Mouse (Mus musculus) common myeloid progenitor, adult 5-6 weeks (primary cell): Measurements from ENCODE around the gene Sf3a3. TPM values are rescaled to one million over a fixed set of nuclear protein-coding genes. Genes with fewer than 3 reads are reported as not detected.

Source experiments
- ATAC-seq: replicated peaks from 2 replicates; pipeline ENCODE4 v1.8.0; 2016; ENCODE audit warnings: low read depth, mild to moderate bottlenecking, moderate TSS enrichment, inconsistent platforms; ENCODE audit not compliant: poor library complexity, severe bottlenecking
- total RNA-seq: library from RNA; stranded (forward); fragments of 200-1000, 187-1606 nt; gene quantifications from 2 replicates; pipeline ENCODE4 v1.2.3, GENCODE M21; 2017

The Sf3a3 gene
- total RNA-seq, 1 experiment from 2014 or later: 162 TPM

DNA sequence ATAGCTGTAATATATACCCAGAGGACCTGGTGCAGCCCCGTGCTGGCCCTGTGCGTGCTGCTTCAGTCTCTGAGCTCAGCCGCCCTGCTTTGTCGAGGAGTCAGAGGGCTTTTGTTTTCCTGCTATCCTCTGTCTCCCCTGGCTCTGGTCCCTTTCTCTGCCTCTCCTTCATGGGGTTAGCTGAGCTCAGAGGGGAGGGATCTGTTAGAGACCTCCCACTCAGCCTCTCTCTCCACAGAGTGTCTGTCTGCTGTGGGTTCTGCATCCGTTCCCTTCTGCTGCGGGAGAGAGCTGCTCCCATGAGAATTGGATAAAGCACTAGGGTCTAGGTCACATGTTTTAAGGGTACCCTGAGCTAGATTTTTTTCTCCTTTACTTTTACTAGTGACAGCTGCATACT, 11.5 kb downstream of the Sf3a3 start:
- ATAC-seq: no peak

DNA sequence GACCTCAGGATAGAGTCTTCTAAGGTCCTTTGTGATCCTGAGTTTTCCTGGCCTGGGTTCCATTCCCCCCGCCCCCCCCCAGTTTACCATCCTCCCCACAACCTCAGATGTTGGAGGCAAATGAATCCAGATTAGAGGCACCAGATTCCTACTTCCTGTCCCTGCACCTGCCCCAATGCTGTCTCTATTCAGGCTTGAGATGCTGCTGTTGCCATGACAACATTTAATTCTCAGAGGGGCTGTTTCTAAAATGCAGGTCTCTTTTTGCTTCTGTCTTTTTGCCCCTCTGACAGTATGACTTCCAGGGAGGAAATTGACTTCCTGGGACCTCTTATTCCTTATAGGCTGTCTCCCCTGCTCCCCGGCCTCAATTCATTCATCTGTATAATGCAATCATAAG, 22.4 kb downstream of the Sf3a3 start:
- no peak for ATAC-seq

- no peak for ATAC-seq
These were observed 22.9 kb downstream of the Sf3a3 start for GRCm38 (mm10) chr4:124737486-124737885.

- 0 out of 2 replicates have a peak, but pooled peaks have one; percentile 9 for ATAC-seq
These were observed 23.4 kb downstream of the Sf3a3 start for GRCm38 (mm10) chr4:124738013-124738412.

DNA sequence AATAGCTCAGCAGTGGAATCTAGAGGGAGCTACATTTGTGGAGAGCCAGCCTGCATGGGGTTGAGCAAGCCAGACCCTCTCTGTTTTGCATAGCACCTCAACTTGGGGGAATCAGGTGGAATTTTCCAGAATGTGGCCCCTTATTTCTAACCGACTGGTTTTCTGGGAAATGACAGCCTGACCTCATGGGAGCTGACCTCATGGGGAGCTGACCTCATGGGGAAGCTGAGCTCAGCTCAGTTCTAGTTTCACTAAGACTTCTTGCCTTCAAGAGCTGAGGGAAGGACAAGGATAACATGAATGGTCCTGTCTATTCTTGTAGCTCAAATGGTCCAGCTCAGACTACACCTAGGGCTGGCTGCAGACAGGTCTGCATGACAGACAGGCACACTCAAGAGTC, 24.2 kb downstream of the Sf3a3 start:
- ATAC-seq: no peak

DNA sequence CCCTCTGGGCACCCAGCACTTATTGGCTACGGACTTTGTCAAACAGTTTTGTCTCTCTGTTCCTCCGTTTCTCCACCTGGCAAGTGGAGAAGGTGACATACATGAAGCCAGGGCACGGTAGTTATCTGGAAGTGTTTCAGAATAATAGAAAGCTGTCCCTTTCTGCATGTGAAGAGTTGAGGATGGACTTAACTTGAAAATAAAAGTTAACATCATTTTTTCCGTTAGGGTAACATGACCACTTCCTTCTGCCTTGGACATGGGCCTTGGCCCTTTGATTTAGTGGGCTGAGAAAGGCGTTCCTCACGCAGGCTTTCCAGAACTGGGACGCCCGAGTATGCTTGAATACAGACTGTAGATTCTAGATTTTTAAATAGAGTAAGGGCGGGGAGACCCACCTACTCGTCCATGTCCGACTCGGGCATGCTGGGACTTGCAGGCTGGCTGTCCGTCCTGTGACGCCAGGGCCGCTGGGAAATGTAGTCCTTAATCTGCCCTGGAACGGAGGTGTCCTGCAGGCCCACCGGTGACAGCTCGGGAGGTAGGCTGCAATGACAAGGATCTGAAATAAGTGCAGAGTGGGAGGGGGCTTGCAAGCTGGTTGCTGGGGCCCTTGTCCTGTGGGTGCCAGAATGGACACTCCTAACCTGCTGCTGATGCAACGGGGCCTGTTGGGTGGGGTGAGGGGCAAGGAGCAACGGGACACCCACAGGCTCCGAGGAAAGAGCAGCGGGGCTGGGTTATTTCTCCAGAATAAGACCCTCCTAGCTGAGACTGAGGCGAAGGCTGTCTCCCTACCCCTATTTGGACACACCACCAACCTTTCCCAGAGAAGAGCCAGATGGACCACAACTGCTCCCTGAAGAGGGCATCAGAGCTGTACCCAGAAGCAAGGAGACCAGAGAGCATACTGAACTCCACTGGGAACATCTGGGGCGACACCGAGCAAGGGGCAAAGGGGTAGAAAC, 27.1 kb downstream of the Sf3a3 start, which contains the start of gene Inpp5b:
Inpp5b (plus strand) TSS at position 475 of the 968 bp plus-strand sequence.
- peak; percentile 92 for ATAC-seq

GRCm38 (mm10) chr4:124742839-124743238, 28.3 kb downstream of the Sf3a3 start:
- ATAC-seq: no peak

- no peak for ATAC-seq
These were observed 32.0 kb downstream of the Sf3a3 start for GRCm38 (mm10) chr4:124746577-124746976.

DNA sequence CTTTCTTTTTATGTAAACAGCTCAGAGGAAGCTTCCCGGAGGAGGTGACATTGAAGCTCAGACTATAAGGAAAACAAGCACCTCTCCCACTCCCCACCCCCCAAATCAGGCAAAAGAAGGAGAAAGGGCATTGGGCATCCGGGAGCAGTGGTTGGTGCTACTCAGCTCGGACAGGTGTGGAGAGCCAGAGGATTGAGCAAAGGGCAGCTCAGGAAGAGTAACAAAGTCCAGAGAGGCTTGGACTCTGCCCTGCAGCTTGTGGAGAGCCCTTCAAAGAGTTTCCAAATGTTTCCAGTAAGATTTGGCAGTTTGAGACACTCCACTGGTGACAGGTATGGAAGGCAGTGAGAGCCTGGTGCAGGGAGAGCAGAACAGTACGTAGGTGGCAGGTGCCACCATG, 33.3 kb downstream of the Sf3a3 start:
- ATAC-seq: no peak

DNA sequence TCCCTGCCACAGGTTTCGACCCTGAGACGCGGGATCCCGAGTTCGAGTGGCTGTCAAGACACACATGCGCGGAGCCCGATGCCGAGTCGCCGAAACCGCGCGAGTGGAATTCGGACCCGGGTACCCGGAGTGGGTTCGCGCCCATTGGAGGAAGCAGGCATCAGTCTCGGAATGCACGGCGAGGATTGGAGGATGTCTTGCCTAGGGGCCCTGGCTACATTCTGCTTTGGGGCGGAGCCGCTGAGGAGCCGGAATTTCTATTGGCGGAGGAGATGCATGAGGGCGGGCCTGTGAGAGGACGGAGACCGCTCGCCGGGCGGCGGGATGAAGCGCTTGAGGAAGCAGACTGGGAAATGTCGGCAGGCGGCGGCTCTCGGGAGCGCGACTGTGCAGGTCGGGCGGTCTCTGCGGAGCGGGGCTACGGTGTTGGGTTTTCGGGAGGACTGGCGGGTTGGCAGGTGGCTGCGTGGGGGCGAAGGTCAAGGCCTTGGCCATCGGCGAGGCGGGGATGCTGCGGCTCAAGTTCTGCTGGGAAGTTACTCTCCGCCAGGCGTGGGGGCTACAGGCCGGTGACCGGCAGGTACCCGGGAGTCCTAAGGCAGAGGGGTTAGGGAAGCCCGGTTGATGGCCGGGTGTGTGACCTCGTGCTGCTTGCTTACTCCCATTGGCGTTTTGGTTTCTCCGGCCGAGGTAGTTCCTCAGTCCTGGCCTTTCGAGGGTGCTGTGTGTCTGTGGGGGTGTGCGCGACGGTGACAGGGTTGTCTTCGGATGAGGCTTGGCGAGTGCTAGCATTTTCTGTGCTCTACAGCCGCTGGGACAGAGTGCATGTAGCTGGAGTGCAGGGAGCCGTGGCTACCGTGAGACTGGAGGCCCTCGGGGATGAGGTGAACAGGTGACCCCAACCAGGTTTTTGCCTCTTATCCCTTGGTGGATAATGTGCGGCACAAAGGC, 37.0 kb downstream of the Sf3a3 start:
- ATAC-seq: peak; percentile 89

GRCm38 (mm10) chr4:124752281-124753199, 38.0 kb downstream of the Sf3a3 start:
- peak; percentile 72 for ATAC-seq

GRCm38 (mm10) chr4:124755526-124755925, 41.0 kb downstream of the Sf3a3 start:
- no peak for ATAC-seq

DNA sequence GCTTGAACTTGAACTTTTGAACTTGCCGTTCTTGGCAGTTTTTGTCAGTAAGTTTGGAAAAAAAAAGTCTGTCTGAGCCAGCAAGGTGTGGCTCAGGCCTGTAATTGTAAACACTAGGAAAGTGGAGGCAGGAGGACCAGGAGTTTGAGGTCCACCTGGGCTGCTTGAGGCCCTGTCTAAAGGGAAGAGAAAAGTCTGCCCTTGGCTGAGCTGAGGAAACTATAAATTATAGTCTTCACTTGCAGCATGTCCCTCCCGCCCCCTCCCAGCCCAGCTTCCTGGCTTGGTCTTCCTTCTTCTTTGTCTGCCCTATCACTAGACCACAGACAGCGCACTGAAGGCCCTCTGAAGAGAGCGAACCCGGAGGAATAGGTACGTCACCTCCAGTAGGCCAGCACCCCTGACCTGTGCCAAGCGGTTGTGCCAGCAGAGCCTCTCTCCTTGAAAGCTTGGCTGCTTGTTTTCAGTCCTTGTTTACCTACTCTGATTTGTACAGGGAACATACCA, 44.8 kb downstream of the Sf3a3 start:
- peak; percentile 96 for ATAC-seq

DNA sequence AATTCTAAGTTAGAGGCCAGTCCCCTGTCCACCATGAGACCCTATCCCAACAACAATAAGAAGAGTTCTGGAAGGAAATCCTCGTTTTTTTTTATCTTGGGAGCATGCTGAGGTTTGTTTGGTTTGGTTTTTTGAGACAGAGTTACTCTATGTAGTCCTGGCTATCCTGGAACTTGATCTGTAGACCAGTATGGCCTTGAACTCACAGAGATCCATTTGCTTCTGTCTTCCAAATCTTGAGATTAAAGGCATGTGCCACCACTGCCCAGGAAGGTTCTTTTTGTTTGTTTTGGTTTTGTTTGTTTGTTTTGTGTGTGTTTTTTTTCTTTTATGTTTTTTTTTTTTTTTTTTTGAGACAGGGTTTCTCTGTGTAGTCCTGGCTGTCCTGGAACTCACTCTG, 46.6 kb downstream of the Sf3a3 start:
- ATAC-seq: no peak

- no peak for ATAC-seq
These were observed 48.4 kb downstream of the Sf3a3 start for GRCm38 (mm10) chr4:124762858-124763452.

GRCm38 (mm10) chr4:124765802-124766565, 51.4 kb downstream of the Sf3a3 start:
- ATAC-seq: no peak

- ATAC-seq: peak; percentile 57
These were observed 52.0 kb downstream of the Sf3a3 start for GRCm38 (mm10) chr4:124766566-124766940.

DNA sequence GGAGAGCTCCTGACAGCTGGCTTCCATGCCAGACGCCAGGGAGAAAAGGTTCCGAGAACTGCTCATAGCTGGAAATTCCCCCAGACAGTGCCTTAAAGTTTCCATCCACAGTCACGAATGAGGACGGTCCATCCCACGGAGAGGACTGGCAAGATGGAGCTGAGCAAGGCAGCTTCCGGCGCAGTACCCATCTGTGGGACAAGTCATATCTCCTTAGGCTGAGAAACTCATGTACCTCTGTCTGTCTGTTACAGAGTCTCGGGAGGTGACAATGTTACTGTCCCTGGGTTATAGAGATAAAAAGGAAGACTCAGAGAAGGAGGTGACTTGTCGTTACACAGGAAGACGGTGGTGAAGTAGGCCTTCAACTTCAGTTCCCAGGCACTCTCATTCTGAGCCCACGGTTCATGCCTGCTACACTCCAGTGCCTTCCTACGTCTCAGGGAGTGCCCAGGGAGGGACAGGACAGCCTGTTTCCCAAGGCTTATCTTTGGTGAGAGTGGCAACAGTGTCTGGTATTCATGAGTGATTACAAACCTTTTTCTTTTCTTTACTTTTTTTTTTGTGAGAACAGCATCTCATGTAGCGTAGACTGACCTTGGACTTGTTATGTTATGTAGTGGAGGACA, 54.5 kb downstream of the Sf3a3 start:
- peak; percentile 29; the same call in 1 of the 2 replicates for ATAC-seq
